Mouse (Mus musculus): ENCODE measurements at regions not wholly inside any gene's neighbourhood (a gene's known extent, or its start where the extent isn't known, plus 50 kb on each side); places are given as distances from the start of the nearest gene placed in this dataset.

- CTCF ChIA-PET, result no interaction called here
- POLR2A ChIA-PET, result no interaction called here
Observed at GRCm38 (mm10) chr2:50003866-50004265, 62.4 kb upstream of the Lypd6 start.

GRCm38 (mm10) chr2:50004674-50005527, 61.3 kb upstream of the Lypd6 start:
- CTCF ChIA-PET, result no interaction called here
- POLR2A ChIA-PET, result no interaction called here

GRCm38 (mm10) chr2:50008282-50008681, 57.9 kb upstream of the Lypd6 start:
- CTCF ChIA-PET, result interaction anchor here in 1 of 4 experiments (0.7 kb wide), 1 partner anchor 70 kb away, joined by 3 read pairs; no protein-coding TSS in a partner anchor
- POLR2A ChIA-PET, result no interaction called here

GRCm38 (mm10) chr2:50010409-50010808, 55.8 kb upstream of the Lypd6 start:
- CTCF ChIA-PET, result no interaction called here

GRCm38 (mm10) chr2:50012303-50012702, 53.9 kb upstream of the Lypd6 start:
- ChIA-PET CTCF (no interaction called here), POLR2A (no interaction called here)

More at GRCm38 (mm10) chr2:50010409-50010808, 55.8 kb upstream of the Lypd6 start:
- POLR2A ChIA-PET, result no interaction called here

GRCm38 (mm10) chr2:50013248-50013647, 53.0 kb upstream of the Lypd6 start:
- ChIA-PET POLR2A (interaction anchor here in 1 of 4 experiments (0.9 kb wide), 1 partner anchor 14 kb away, joined by 3 read pairs; no protein-coding TSS in a partner anchor), CTCF (no interaction called here)

GRCm38 (mm10) chr2:50013882-50014281, 52.3 kb upstream of the Lypd6 start:
- POLR2A ChIA-PET, result interaction anchor here in 1 of 4 experiments (0.9 kb wide), 1 partner anchor 13 kb away, joined by 3 read pairs; no protein-coding TSS in a partner anchor

GRCm38 (mm10) chr2:50014683-50015082, 51.5 kb upstream of the Lypd6 start:
- POLR2A ChIA-PET, result interaction anchor here in 1 of 4 experiments (0.7 kb wide), 1 partner anchor 70 kb away, joined by 3 read pairs; no protein-coding TSS in a partner anchor
- CTCF ChIA-PET, result no interaction called here

More at GRCm38 (mm10) chr2:50013882-50014281, 52.3 kb upstream of the Lypd6 start:
- CTCF ChIA-PET, result no interaction called here

All from embryonic stem cell, embryonic (primary cell).